Mouse (Mus musculus) forebrain, embryonic 12.5 days (tissue): ENCODE data around the gene Mad2l2. TPM values are rescaled to one million over a fixed set of nuclear protein-coding genes. Genes with fewer than 3 reads are reported as not detected.

Experiments used
- ATAC-seq: fragments of 200-750 bp; cut with Nextera tagmentation; 2 replicates; pipeline ENCODE4 v1.8.0; 2017; ENCODE audit warnings: moderate TSS enrichment; ENCODE audit not compliant: low FRiP score
- H3K27ac ChIP-seq: fragments of 300-500 bp; sonication (generic); 2 replicates; pipeline ENCODE4 v1.5.1; 2016; ENCODE audit warnings: mild to moderate bottlenecking
- H3K27me3 ChIP-seq: fragments of 300-500 bp; sonication (generic); 2 replicates; pipeline ENCODE4 v1.6.1; 2016; ENCODE audit warnings: mild to moderate bottlenecking
- H3K36me3 ChIP-seq: fragments of 300-500 bp; sonication (generic); replicated peaks from 2 replicates; pipeline ENCODE4 v1.6.1; 2016; ENCODE audit warnings: mild to moderate bottlenecking
- H3K4me1 ChIP-seq: fragments of 300-500 bp; sonication (generic); 2 replicates; pipeline ENCODE4 v1.6.1; 2016
- H3K4me2 ChIP-seq: fragments of 300-500 bp; sonication (generic); 2 replicates; pipeline ENCODE4 v1.6.1; 2016; ENCODE audit warnings: mild to moderate bottlenecking, moderate library complexity
- H3K4me3 ChIP-seq: fragments of 300-500 bp; sonication (generic); replicated peaks from 2 replicates; pipeline ENCODE4 v1.5.1; 2016; ENCODE audit warnings: mild to moderate bottlenecking
- H3K9ac ChIP-seq: fragments of 300-500 bp; sonication (generic); 2 replicates; pipeline ENCODE4 v1.6.1; 2016; ENCODE audit warnings: mild to moderate bottlenecking
- H3K9me3 ChIP-seq: fragments of 300-500 bp; sonication (generic); 2 replicates; pipeline ENCODE4 v1.6.1; 2016
- WGBS: fragments of 180-500 bp; shearing (Covaris S2); methylation state at CpG from one replicate; pipeline ENCODE4 v1.1.7; 2016; 5-methylcytosine and 5-hydroxymethylcytosine counted together
- polyA plus RNA-seq: library from polyadenylated mRNA; unstranded; fragments of >200 nt; fragmentation: Nextera tagmentation; extraction: Ambion mirVana; gene quantifications from 2 replicates; pipeline ENCODE4 v1.2.1, GENCODE M21; 2016

Gene Mad2l2
- polyA plus RNA-seq, result 76.1 and 81.6 TPM in 2 replicates

- Histone ChIP-seq H3K4me3 (peak within 1 kb of the TSS; percentile 81), H3K9me3 (no peaks in the 10 kb centered on the region), H3K27me3 (peaks cover 32% of the 10 kb centered on the region), H3K27ac (peak within 1 kb of the TSS; percentile 96), H3K36me3 (no peaks in the 10 kb centered on the region), H3K9ac (peak within 1 kb of the TSS; percentile 96), H3K4me1 (peaks cover 47% of the 10 kb centered on the region), H3K4me2 (peak within 1 kb of the TSS; percentile 91)
- ATAC-seq, result peak; percentile 5; the same call in 1 of the 2 replicates
- WGBS, result 1% methylated on average over 18 of the region's 18 CpGs
These were observed at the start of gene Mad2l2 for GRCm38 (mm10) chr4:148130133-148130532. Gene Mad2l2, plus strand, starts transcription at chr4:148130384.

- H3K4me2 ChIP-seq, result no peak overlapping the region
- H3K4me1 ChIP-seq, result peaks cover 21% of the 10 kb centered on the region
- H3K4me3 ChIP-seq, result no peak overlapping the region
- H3K9me3 ChIP-seq, result no peaks in the 10 kb centered on the region
- H3K27ac ChIP-seq, result no peak overlapping the region
- 0 out of 2 replicates have a peak, but pooled peaks cover 16% of the 10 kb centered on the region for H3K36me3 ChIP-seq
- ATAC-seq, result no peak
- no peaks in the 10 kb centered on the region for H3K27me3 ChIP-seq
- H3K9ac ChIP-seq, result no peak overlapping the region
- WGBS, result 100% methylated on average over 1 of the region's 1 CpGs
These were observed 49.6 kb upstream of the Mad2l2 start for GRCm38 (mm10) chr4:148080597-148080973.

DNA sequence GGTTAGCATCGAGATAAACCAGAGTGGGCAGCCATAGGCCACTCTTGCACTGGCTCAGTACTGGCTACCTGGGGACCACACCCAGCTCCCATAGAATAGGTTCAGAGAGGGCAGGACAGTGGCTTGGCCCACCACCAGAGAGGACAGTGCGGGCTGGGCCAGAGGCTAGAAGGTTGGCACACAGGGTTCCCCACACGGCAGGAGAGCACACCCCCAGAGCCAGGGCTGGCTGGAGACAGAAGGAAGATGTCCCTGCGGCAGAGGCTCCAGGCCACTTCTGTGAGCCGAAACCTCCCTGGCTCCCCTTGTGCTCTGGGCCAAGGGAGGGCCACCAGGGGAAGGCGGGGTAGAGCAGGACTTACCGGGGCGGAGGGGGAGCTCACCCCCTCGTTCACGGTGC, 49.0 kb upstream of the Mad2l2 start:
- Histone ChIP-seq H3K9me3 (no peaks in the 10 kb centered on the region), H3K4me2 (no peak overlapping the region), H3K27me3 (no peaks in the 10 kb centered on the region), H3K27ac (no peak overlapping the region), H3K9ac (no peak overlapping the region), H3K36me3 (0 out of 2 replicates have a peak, but pooled peaks cover 16% of the 10 kb centered on the region), H3K4me3 (no peak overlapping the region), H3K4me1 (peaks cover 27% of the 10 kb centered on the region)
- ATAC-seq, result no peak
- 92% methylated on average over 10 of the region's 10 CpGs for WGBS

DNA sequence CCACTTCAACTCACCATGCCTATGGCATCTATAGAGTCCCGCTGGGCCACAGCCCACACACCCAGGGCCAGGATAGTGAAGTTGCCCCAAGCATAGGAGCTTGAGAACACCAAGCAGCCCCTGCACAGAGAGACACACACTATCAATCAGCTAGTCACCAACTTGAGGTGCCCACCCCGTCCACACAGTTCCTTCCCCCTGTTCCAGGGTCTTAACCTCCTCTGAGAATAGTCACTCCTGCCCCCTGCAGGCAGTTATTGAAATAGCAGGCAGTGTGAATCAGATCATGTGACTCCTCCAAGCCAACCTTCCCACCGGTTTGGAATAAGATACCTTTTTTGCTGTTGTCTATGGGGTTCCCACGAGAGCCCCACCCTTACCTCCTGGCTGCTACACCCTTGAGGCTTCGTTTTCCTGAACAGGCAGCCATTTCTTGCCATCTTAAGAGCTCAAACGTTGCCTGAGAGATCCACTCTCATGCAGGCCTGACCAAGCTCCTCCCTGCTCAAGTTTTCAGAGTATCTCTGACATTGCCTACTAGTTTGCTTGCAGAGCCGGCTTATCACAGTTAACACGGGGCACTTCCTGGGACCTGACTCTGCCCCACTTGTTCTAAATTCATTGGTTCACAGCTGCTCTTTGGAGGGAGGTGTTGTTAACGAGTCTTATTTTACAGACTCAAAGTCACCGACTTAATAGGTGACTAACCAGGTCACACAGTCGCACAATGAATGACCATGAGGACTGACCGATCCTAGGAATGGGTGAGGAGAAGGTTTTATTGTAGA, 47.7 kb upstream of the Mad2l2 start:
- no peak overlapping the region for H3K4me3 ChIP-seq
- H3K36me3 ChIP-seq, result 0 out of 2 replicates have a peak, but pooled peaks cover 16% of the 10 kb centered on the region
- H3K4me2 ChIP-seq, result no peak overlapping the region
- no peak overlapping the region for H3K27ac ChIP-seq
- peaks cover 39% of the 10 kb centered on the region for H3K4me1 ChIP-seq
- 54% methylated on average over 12 of the region's 12 CpGs for WGBS
- no peak overlapping the region for H3K9ac ChIP-seq
- H3K9me3 ChIP-seq, result no peaks in the 10 kb centered on the region
- ATAC-seq, result peak; percentile 51; the same call in 1 of the 2 replicates
- H3K27me3 ChIP-seq, result no peaks in the 10 kb centered on the region

DNA sequence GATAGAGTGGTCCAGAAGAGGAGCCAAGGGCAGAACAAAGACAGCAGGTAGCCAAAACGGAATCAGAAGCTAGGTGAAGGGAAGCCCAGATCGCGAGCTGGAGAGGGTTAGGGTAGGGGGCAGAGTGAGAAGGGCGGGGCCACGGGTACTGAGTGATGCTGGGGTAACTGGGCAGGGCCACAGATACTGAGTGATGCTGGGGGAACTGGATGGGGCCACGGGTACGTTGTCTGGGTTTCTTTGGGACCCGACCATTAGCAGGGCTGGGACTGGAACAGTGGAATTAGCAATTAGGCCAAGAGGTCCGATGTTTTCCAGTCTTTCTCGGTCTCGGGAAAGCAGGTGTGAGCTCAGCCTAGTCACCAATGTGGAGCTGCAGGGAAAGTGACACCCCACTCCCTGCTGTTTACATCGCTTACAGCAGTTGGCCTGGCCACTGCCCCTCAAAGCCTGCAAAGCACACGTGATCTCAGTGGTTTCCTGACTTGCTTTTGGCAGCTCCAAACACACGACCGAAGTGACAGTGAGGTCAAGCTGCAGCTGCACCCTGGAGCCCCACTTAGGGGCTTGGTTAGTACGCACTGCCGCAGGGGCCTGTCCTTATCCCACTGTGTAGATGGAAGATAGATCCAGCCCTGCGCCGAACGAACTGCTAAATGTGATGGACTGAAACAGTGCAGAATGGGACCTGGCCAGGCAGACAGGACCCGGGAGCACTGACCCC, 46.8 kb upstream of the Mad2l2 start:
- Histone ChIP-seq H3K27me3 (no peaks in the 10 kb centered on the region), H3K4me2 (no peak overlapping the region), H3K4me3 (no peak overlapping the region), H3K9me3 (no peaks in the 10 kb centered on the region), H3K36me3 (0 out of 2 replicates have a peak, but pooled peaks cover 16% of the 10 kb centered on the region), H3K4me1 (peaks cover 47% of the 10 kb centered on the region), H3K9ac (no peak overlapping the region), H3K27ac (no peak overlapping the region)
- WGBS, result 70% methylated on average over 21 of the region's 21 CpGs
- ATAC-seq, result no peak

GRCm38 (mm10) chr4:148084261-148084714, 45.9 kb upstream of the Mad2l2 start:
- Histone ChIP-seq H3K4me3 (no peak overlapping the region), H3K27me3 (no peaks in the 10 kb centered on the region), H3K4me1 (peaks cover 55% of the 10 kb centered on the region), H3K9ac (no peak overlapping the region), H3K27ac (no peak overlapping the region), H3K36me3 (0 out of 2 replicates have a peak, but pooled peaks cover 16% of the 10 kb centered on the region), H3K9me3 (no peaks in the 10 kb centered on the region), H3K4me2 (no peak overlapping the region)
- WGBS, result 13% methylated on average over 8 of the region's 8 CpGs
- no peak for ATAC-seq

DNA sequence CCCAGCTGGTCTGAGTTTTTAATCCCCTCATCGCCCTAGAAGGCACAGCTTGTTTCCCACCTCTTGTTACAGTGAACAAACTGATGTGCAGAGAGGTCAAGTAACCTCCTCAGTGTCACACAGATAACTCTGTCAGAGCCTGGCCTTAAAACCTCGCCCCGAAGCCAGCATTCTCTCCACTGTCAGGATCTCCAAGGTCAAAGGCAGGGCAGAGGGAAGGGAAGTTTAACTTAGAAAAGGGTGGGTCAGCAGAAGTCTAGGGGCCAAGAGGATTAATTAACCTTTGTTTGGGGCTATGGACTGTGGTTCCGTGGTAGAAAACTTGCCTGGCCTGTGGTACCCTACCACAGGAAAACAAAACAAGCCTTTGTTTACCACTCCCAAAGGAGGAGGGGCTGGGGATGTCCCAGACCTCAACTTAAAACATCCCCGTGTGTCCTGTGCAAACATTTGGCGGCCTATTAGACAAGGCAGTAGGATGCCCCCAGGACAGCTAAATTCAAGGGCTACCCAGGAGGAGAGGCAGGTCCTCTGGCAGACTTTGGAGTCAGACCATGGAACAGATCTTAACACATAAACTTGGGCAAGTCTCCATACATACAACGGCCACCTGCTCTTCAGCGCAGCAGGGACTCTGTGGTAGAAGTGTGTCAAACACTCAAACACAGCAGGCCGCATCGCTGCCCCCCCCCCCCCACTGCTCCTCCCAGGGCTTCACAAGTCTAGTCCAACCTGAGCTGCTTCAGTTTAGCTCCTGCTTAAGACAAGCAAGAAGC, 44.9 kb upstream of the Mad2l2 start:
- H3K4me1 ChIP-seq, result peaks cover 55% of the 10 kb centered on the region
- WGBS, result 46% methylated on average over 10 of the region's 10 CpGs
- no peak for ATAC-seq
- no peak overlapping the region for H3K9ac ChIP-seq
- H3K27me3 ChIP-seq, result no peaks in the 10 kb centered on the region
- H3K27ac ChIP-seq, result no peak overlapping the region
- H3K9me3 ChIP-seq, result no peaks in the 10 kb centered on the region
- no peak overlapping the region for H3K4me3 ChIP-seq
- H3K36me3 ChIP-seq, result 0 out of 2 replicates have a peak, but pooled peaks cover 12% of the 10 kb centered on the region
- H3K4me2 ChIP-seq, result no peak overlapping the region

GRCm38 (mm10) chr4:148085907-148086305, 44.3 kb upstream of the Mad2l2 start:
- H3K27ac ChIP-seq, result no peak overlapping the region
- no peak for ATAC-seq
- H3K4me3 ChIP-seq, result no peak overlapping the region
- peaks cover 55% of the 10 kb centered on the region for H3K4me1 ChIP-seq
- H3K27me3 ChIP-seq, result no peaks in the 10 kb centered on the region
- 81% methylated on average over 3 of the region's 3 CpGs for WGBS
- H3K9me3 ChIP-seq, result no peaks in the 10 kb centered on the region
- no peak overlapping the region for H3K9ac ChIP-seq
- no peak overlapping the region for H3K4me2 ChIP-seq
- 0 out of 2 replicates have a peak, but pooled peaks cover 10% of the 10 kb centered on the region for H3K36me3 ChIP-seq

GRCm38 (mm10) chr4:148087091-148087906, 42.9 kb upstream of the Mad2l2 start:
- Histone ChIP-seq H3K36me3 (no peaks in the 10 kb centered on the region), H3K9ac (peak overlapping the region; percentile 68), H3K27me3 (no peaks in the 10 kb centered on the region), H3K9me3 (no peaks in the 10 kb centered on the region), H3K4me3 (peak overlapping the region; percentile 64), H3K4me2 (peak overlapping the region; percentile 80), H3K27ac (peak overlapping the region; percentile 42; the same call in 1 of the 2 replicates), H3K4me1 (peaks cover 55% of the 10 kb centered on the region)
- peak; percentile 72 for ATAC-seq
- 3% methylated on average over 30 of the region's 30 CpGs for WGBS

- Histone ChIP-seq H3K4me3 (peak within 1 kb of the TSS; percentile 64), H3K27ac (peak within 1 kb of the TSS; percentile 62), H3K27me3 (no peaks in the 10 kb centered on the region), H3K4me1 (peaks cover 48% of the 10 kb centered on the region), H3K9me3 (no peaks in the 10 kb centered on the region), H3K9ac (peak within 1 kb of the TSS; percentile 68), H3K4me2 (peak within 1 kb of the TSS; percentile 80), H3K36me3 (no peaks in the 10 kb centered on the region)
- WGBS, result 5% methylated on average over 34 of the region's 34 CpGs
- ATAC-seq, result peak; percentile 93
These were observed 42.2 kb upstream of the Mad2l2 start, which contains the start of gene Agtrap for GRCm38 (mm10) chr4:148087907-148088527. Gene Agtrap, minus strand, starts transcription at chr4:148088031.

DNA sequence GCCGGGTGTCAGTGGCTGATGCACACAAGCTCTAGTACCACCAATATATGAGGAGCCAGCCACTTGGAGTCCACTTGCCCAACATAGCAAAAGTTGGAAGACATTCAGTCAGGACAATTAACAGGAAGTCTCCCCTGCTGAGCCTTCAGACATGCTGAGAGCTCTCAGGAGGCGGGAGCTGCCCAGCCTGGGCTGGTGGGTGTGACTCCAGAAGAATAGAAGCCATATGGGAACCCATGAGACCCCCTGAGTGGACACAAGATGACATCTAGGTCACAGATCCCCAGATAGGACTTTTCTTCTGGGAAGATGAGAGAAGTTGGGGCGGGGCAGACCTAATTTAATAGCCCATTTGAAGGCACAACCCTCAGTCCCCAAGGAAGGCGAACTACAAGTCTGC, 41.0 kb upstream of the Mad2l2 start:
- H3K4me2 ChIP-seq, result no peak overlapping the region
- WGBS, result 63% methylated on average over 4 of the region's 4 CpGs
- peaks cover 44% of the 10 kb centered on the region for H3K4me1 ChIP-seq
- no peaks in the 10 kb centered on the region for H3K9me3 ChIP-seq
- H3K27me3 ChIP-seq, result no peaks in the 10 kb centered on the region
- ATAC-seq, result no peak
- no peaks in the 10 kb centered on the region for H3K36me3 ChIP-seq
- no peak overlapping the region for H3K27ac ChIP-seq
- H3K9ac ChIP-seq, result no peak overlapping the region
- H3K4me3 ChIP-seq, result no peak overlapping the region
